Mouse (Mus musculus): ENCODE measurements around the gene Cnot11. TPM values are rescaled to one million over a fixed set of nuclear protein-coding genes. Genes with fewer than 3 reads are reported as not detected.

Gene Cnot11
- 14.6 and 15.6 TPM in 2 replicates for polyA plus RNA-seq (2015; fragmentation: Nextera tagmentation; extraction: Ambion mirVana)

- H3K9me3 ChIP-seq (ENCODE audit: low read length): no peaks in the 10 kb centered on the region
- H3K36me3 ChIP-seq (ENCODE audit: insufficient read depth, low read length): peaks cover 19% of the 10 kb centered on the region
- peak within 1 kb of the TSS; percentile 90 for H3K4me2 ChIP-seq (replicated peaks; ENCODE audit: low read depth, low read length)
- H3K9ac ChIP-seq (replicated peaks; ENCODE audit: low read length): peak within 1 kb of the TSS; percentile 93
- WGBS: 25% methylated on average over 13 of the region's 13 CpGs
- peaks cover 20% of the 10 kb centered on the region for H3K4me1 ChIP-seq (ENCODE audit: insufficient read depth, low read length)
- peak within 1 kb of the TSS; percentile 99 for H3K4me3 ChIP-seq (ENCODE audit: low read length)
- no peak for ATAC-seq (ENCODE audit: low FRiP score, low TSS enrichment)
- no peaks in the 10 kb centered on the region for H3K27me3 ChIP-seq (ENCODE audit: insufficient read depth, low read length)
- peak within 1 kb of the TSS; percentile 92 for H3K27ac ChIP-seq (ENCODE audit: low read length)
Measured at GRCm38 (mm10) chr1:39534831-39535230, at the start of gene Cnot11. TSS of gene Cnot11 (plus strand) at chr1:39534992.

- no peak overlapping the region for H3K4me3 ChIP-seq (ENCODE audit: low read length)
- no peak for ATAC-seq (ENCODE audit: low FRiP score, low TSS enrichment)
- H3K27ac ChIP-seq (ENCODE audit: low read length): no peak overlapping the region
- H3K36me3 ChIP-seq (ENCODE audit: insufficient read depth, low read length): no peaks in the 10 kb centered on the region
- no peak overlapping the region for H3K9ac ChIP-seq (replicated peaks; ENCODE audit: low read length)
- no peaks in the 10 kb centered on the region for H3K27me3 ChIP-seq (ENCODE audit: insufficient read depth, low read length)
- no peaks in the 10 kb centered on the region for H3K9me3 ChIP-seq (ENCODE audit: low read length)
- 75% methylated on average over 3 of the region's 3 CpGs for WGBS
- no peaks in the 10 kb centered on the region for H3K4me1 ChIP-seq (ENCODE audit: insufficient read depth, low read length)
- H3K4me2 ChIP-seq (replicated peaks; ENCODE audit: low read depth, low read length): no peak overlapping the region
Measured at GRCm38 (mm10) chr1:39487370-39487769, 47.4 kb upstream of the Cnot11 start.

GRCm38 (mm10) chr1:39493165-39493564, 41.6 kb upstream of the Cnot11 start:
- WGBS: 90% methylated on average over 5 of the region's 5 CpGs
- H3K27me3 ChIP-seq (ENCODE audit: insufficient read depth, low read length): no peaks in the 10 kb centered on the region
- no peak overlapping the region for H3K4me2 ChIP-seq (replicated peaks; ENCODE audit: low read depth, low read length)
- peaks cover 9% of the 10 kb centered on the region; the same call in 1 of the 2 replicates for H3K9me3 ChIP-seq (ENCODE audit: low read length)
- no peaks in the 10 kb centered on the region for H3K36me3 ChIP-seq (ENCODE audit: insufficient read depth, low read length)
- H3K4me3 ChIP-seq (ENCODE audit: low read length): no peak overlapping the region
- no peak for ATAC-seq (ENCODE audit: low FRiP score, low TSS enrichment)
- H3K9ac ChIP-seq (replicated peaks; ENCODE audit: low read length): no peak overlapping the region
- H3K4me1 ChIP-seq (ENCODE audit: insufficient read depth, low read length): no peaks in the 10 kb centered on the region
- no peak overlapping the region for H3K27ac ChIP-seq (ENCODE audit: low read length)

GRCm38 (mm10) chr1:39493664-39494063, 41.1 kb upstream of the Cnot11 start:
- Histone ChIP-seq H3K4me2 (replicated peaks; ENCODE audit: low read depth, low read length) (no peak overlapping the region), H3K9me3 (ENCODE audit: low read length) (peaks cover 9% of the 10 kb centered on the region; the same call in 1 of the 2 replicates), H3K4me1 (ENCODE audit: insufficient read depth, low read length) (no peaks in the 10 kb centered on the region), H3K27me3 (ENCODE audit: insufficient read depth, low read length) (no peaks in the 10 kb centered on the region), H3K9ac (replicated peaks; ENCODE audit: low read length) (no peak overlapping the region), H3K27ac (ENCODE audit: low read length) (no peak overlapping the region), H3K36me3 (ENCODE audit: insufficient read depth, low read length) (no peaks in the 10 kb centered on the region), H3K4me3 (ENCODE audit: low read length) (no peak overlapping the region)
- no peak for ATAC-seq (ENCODE audit: low FRiP score, low TSS enrichment)
- WGBS: 71% methylated on average over 3 of the region's 3 CpGs

GRCm38 (mm10) chr1:39496995-39497394, 37.8 kb upstream of the Cnot11 start:
- WGBS: 96% methylated on average over 4 of the region's 4 CpGs
- no peak overlapping the region for H3K9ac ChIP-seq (replicated peaks; ENCODE audit: low read length)
- no peak overlapping the region for H3K4me2 ChIP-seq (replicated peaks; ENCODE audit: low read depth, low read length)
- H3K27me3 ChIP-seq (ENCODE audit: insufficient read depth, low read length): no peaks in the 10 kb centered on the region
- H3K4me1 ChIP-seq (ENCODE audit: insufficient read depth, low read length): no peaks in the 10 kb centered on the region
- peaks cover 9% of the 10 kb centered on the region; the same call in 1 of the 2 replicates for H3K9me3 ChIP-seq (ENCODE audit: low read length)
- no peak for ATAC-seq (ENCODE audit: low FRiP score, low TSS enrichment)
- H3K27ac ChIP-seq (ENCODE audit: low read length): no peak overlapping the region
- H3K4me3 ChIP-seq (ENCODE audit: low read length): no peak overlapping the region
- H3K36me3 ChIP-seq (ENCODE audit: insufficient read depth, low read length): no peaks in the 10 kb centered on the region

GRCm38 (mm10) chr1:39497748-39498147, 37.0 kb upstream of the Cnot11 start:
- no peaks in the 10 kb centered on the region for H3K36me3 ChIP-seq (ENCODE audit: insufficient read depth, low read length)
- H3K27me3 ChIP-seq (ENCODE audit: insufficient read depth, low read length): no peaks in the 10 kb centered on the region
- H3K4me2 ChIP-seq (replicated peaks; ENCODE audit: low read depth, low read length): no peak overlapping the region
- WGBS: 86% methylated on average over 11 of the region's 11 CpGs
- no peaks in the 10 kb centered on the region for H3K4me1 ChIP-seq (ENCODE audit: insufficient read depth, low read length)
- no peak overlapping the region for H3K9ac ChIP-seq (replicated peaks; ENCODE audit: low read length)
- H3K4me3 ChIP-seq (ENCODE audit: low read length): no peak overlapping the region
- H3K27ac ChIP-seq (ENCODE audit: low read length): no peak overlapping the region
- H3K9me3 ChIP-seq (ENCODE audit: low read length): peaks cover 9% of the 10 kb centered on the region; the same call in 1 of the 2 replicates
- no peak for ATAC-seq (ENCODE audit: low FRiP score, low TSS enrichment)

- Histone ChIP-seq H3K4me1 (ENCODE audit: insufficient read depth, low read length) (no peaks in the 10 kb centered on the region), H3K9ac (replicated peaks; ENCODE audit: low read length) (no peak overlapping the region), H3K27ac (ENCODE audit: low read length) (no peak overlapping the region), H3K4me3 (ENCODE audit: low read length) (no peak overlapping the region), H3K36me3 (ENCODE audit: insufficient read depth, low read length) (no peaks in the 10 kb centered on the region), H3K4me2 (replicated peaks; ENCODE audit: low read depth, low read length) (no peak overlapping the region), H3K27me3 (ENCODE audit: insufficient read depth, low read length) (no peaks in the 10 kb centered on the region), H3K9me3 (ENCODE audit: low read length) (peaks cover 9% of the 10 kb centered on the region; the same call in 1 of the 2 replicates)
- 78% methylated on average over 2 of the region's 2 CpGs for WGBS
- peak; percentile 69; the same call in 1 of the 2 replicates for ATAC-seq (ENCODE audit: low FRiP score, low TSS enrichment)
Measured at GRCm38 (mm10) chr1:39499485-39499941, 35.3 kb upstream of the Cnot11 start.

- Histone ChIP-seq H3K27ac (ENCODE audit: low read length) (no peak overlapping the region), H3K4me3 (ENCODE audit: low read length) (no peak overlapping the region), H3K4me1 (ENCODE audit: insufficient read depth, low read length) (peaks cover 6% of the 10 kb centered on the region; the same call in 1 of the 2 replicates), H3K4me2 (replicated peaks; ENCODE audit: low read depth, low read length) (no peak overlapping the region), H3K9me3 (ENCODE audit: low read length) (no peaks in the 10 kb centered on the region), H3K27me3 (ENCODE audit: insufficient read depth, low read length) (no peaks in the 10 kb centered on the region), H3K36me3 (ENCODE audit: insufficient read depth, low read length) (no peaks in the 10 kb centered on the region), H3K9ac (replicated peaks; ENCODE audit: low read length) (no peak overlapping the region)
- 82% methylated on average over 17 of the region's 17 CpGs for WGBS
- ATAC-seq (ENCODE audit: low FRiP score, low TSS enrichment): no peak
Measured at GRCm38 (mm10) chr1:39502817-39503633, 31.8 kb upstream of the Cnot11 start.

- ATAC-seq (ENCODE audit: low FRiP score, low TSS enrichment): no peak
- no peaks in the 10 kb centered on the region for H3K9me3 ChIP-seq (ENCODE audit: low read length)
- 17% methylated on average over 1 of the region's 1 CpGs for WGBS
Measured at GRCm38 (mm10) chr1:39504261-39504660, 30.5 kb upstream of the Cnot11 start.

GRCm38 (mm10) chr1:39505600-39505999, 29.2 kb upstream of the Cnot11 start:
- no peaks in the 10 kb centered on the region for H3K27me3 ChIP-seq (ENCODE audit: insufficient read depth, low read length)
- no peak overlapping the region for H3K4me2 ChIP-seq (replicated peaks; ENCODE audit: low read depth, low read length)
- no peak for ATAC-seq (ENCODE audit: low FRiP score, low TSS enrichment)
- no peak overlapping the region for H3K9ac ChIP-seq (replicated peaks; ENCODE audit: low read length)
- peaks cover 6% of the 10 kb centered on the region; the same call in 1 of the 2 replicates for H3K4me1 ChIP-seq (ENCODE audit: insufficient read depth, low read length)
- no peak overlapping the region for H3K4me3 ChIP-seq (ENCODE audit: low read length)
- no peak overlapping the region for H3K27ac ChIP-seq (ENCODE audit: low read length)
- 34% methylated on average over 9 of the region's 9 CpGs for WGBS
- H3K36me3 ChIP-seq (ENCODE audit: insufficient read depth, low read length): no peaks in the 10 kb centered on the region
- H3K9me3 ChIP-seq (ENCODE audit: low read length): no peaks in the 10 kb centered on the region

More at GRCm38 (mm10) chr1:39504261-39504660, 30.5 kb upstream of the Cnot11 start:
- no peaks in the 10 kb centered on the region for H3K27me3 ChIP-seq (ENCODE audit: insufficient read depth, low read length)
- H3K9ac ChIP-seq (replicated peaks; ENCODE audit: low read length): no peak overlapping the region
- H3K4me2 ChIP-seq (replicated peaks; ENCODE audit: low read depth, low read length): no peak overlapping the region
- H3K4me3 ChIP-seq (ENCODE audit: low read length): no peak overlapping the region
- no peaks in the 10 kb centered on the region for H3K36me3 ChIP-seq (ENCODE audit: insufficient read depth, low read length)
- H3K27ac ChIP-seq (ENCODE audit: low read length): no peak overlapping the region
- H3K4me1 ChIP-seq (ENCODE audit: insufficient read depth, low read length): peaks cover 6% of the 10 kb centered on the region; the same call in 1 of the 2 replicates

Measured in kidney, embryonic 16.5 days (tissue).